Mouse (Mus musculus) liver, embryonic 14.5 days (tissue): ENCODE data around the gene Snrk. TPM values are rescaled to one million over a fixed set of nuclear protein-coding genes. Genes with fewer than 3 reads are reported as not detected.

Source experiments
- ATAC-seq: fragments of 200-750 bp; cut with Nextera tagmentation; 2 replicates; pipeline ENCODE4 v1.8.0; 2017; ENCODE audit warnings: moderate number of reproducible peaks, mild to moderate bottlenecking, moderate library complexity; ENCODE audit not compliant: insufficient read depth
- DNase-seq, 3 experiments: peaks; one replicate each; pipeline ENCODE4 v3.0.0-alpha.2; 2012 to 2013; ENCODE audit warnings: low read depth in 3 of 3, low spot score in 3 of 3
- H3K27ac ChIP-seq: fragments of 300-500 bp; sonication (generic); 2 replicates; pipeline ENCODE4 v1.5.1; 2014; ENCODE audit warnings: moderate library complexity, mild to moderate bottlenecking, control low read depth, inconsistent platforms
- H3K27me3 ChIP-seq: fragments of 300-500 bp; sonication (generic); 2 replicates; pipeline ENCODE4 v1.6.1; 2014; ENCODE audit warnings: mild to moderate bottlenecking, low read length, moderate library complexity; ENCODE audit not compliant: control insufficient read depth, insufficient read depth
- H3K36me3 ChIP-seq: fragments of 300-500 bp; sonication (generic); replicated peaks from 2 replicates; pipeline ENCODE4 v1.6.1; 2014; ENCODE audit warnings: low read depth; ENCODE audit not compliant: control insufficient read depth, insufficient read depth
- H3K4me1 ChIP-seq, 2 experiments: fragments of 200-500 bp in 1 of 2; fragments of 300-500 bp in 1 of 2; sonication (generic) in 1 of 2; replicated peaks; 2 replicates each; pipeline ENCODE4 v1.6.1; 2012 to 2014; ENCODE audit warnings: antibody characterized with exemption in 1 of 2, inconsistent platforms in 1 of 2, low read length in 1 of 2; ENCODE audit not compliant: control insufficient read depth in 2 of 2, insufficient read depth in 2 of 2
- H3K4me2 ChIP-seq: fragments of 300-500 bp; sonication (generic); 2 replicates; pipeline ENCODE4 v1.6.1; 2014; ENCODE audit warnings: low read depth, mild to moderate bottlenecking, control low read depth, moderate library complexity
- H3K4me3 ChIP-seq, 2 experiments: fragments of 200-500 bp in 1 of 2; fragments of 300-500 bp in 1 of 2; sonication (generic) in 1 of 2; 2 replicates each; pipeline ENCODE4 v1.5.1; 2012 to 2014; ENCODE audit warnings: low read depth in 2 of 2, low read length in 2 of 2, mild to moderate bottlenecking in 2 of 2, control low read depth in 1 of 2, inconsistent platforms in 1 of 2, moderate library complexity in 1 of 2; ENCODE audit not compliant: insufficient read depth in 1 of 2
- H3K9ac ChIP-seq: fragments of 300-500 bp; sonication (generic); replicated peaks from 2 replicates; pipeline ENCODE4 v1.6.1; 2014; ENCODE audit warnings: mild to moderate bottlenecking, control low read depth, moderate library complexity
- H3K9me3 ChIP-seq: fragments of 300-500 bp; sonication (generic); 2 replicates; pipeline ENCODE4 v1.6.1; 2016; ENCODE audit warnings: low read length, mixed read lengths; ENCODE audit not compliant: control insufficient read depth
- CTCF ChIP-seq: IDR thresholded peaks from 2 replicates; pipeline ENCODE4 v1.5.1; 2016; ENCODE audit warnings: antibody characterized with exemption, low read depth, control low read depth
- EP300 ChIP-seq: IDR thresholded peaks from 2 replicates; pipeline ENCODE4 v1.6.1; 2016; ENCODE audit warnings: antibody characterized with exemption, low read depth
- WGBS: fragments of 180-500 bp; shearing (Covaris S2); extraction: QIAGEN DNeasy Blood & Tissue Kit; methylation state at CpG from one replicate; pipeline ENCODE4 v1.1.7; 2014; ENCODE audit not compliant: insufficient replicate concordance; 5-methylcytosine and 5-hydroxymethylcytosine counted together
- polyA plus RNA-seq, 2 experiments: library from polyadenylated mRNA; depleted of rRNA in 1 of 2; stranded (reverse) in 1 of 2; unstranded in 1 of 2; fragments of >200 nt; fragmentation: Nextera tagmentation in 1 of 2; extraction: Ambion mirVana in 1 of 2; gene quantifications; 2 replicates each; pipeline versions ENCODE4 v1.2.1 to v1.2.3; 2012 to 2014

Gene Snrk
- polyA plus RNA-seq, 2 experiments = 10.4 to 12.9 TPM

- no peak overlapping the region for H3K4me2 ChIP-seq
- H3K9me3 ChIP-seq = no peaks in the 10 kb centered on the region
- TF ChIP-seq CTCF = no peak
- no peak for TF ChIP-seq EP300
- H3K4me1 ChIP-seq = peaks cover 5 to 21% of the 10 kb centered on the region in 2 experiments; a peak in 3 of 4 replicates
- no peak overlapping the region for H3K4me3 ChIP-seq
- 74% methylated on average over 4 of the region's 4 CpGs for WGBS
- DNase-seq (no peak), ATAC-seq (no peak)
- H3K27me3 ChIP-seq = no peaks in the 10 kb centered on the region
- no peak overlapping the region for H3K9ac ChIP-seq
- H3K27ac ChIP-seq = no peak overlapping the region
- peaks cover 5% of the 10 kb centered on the region for H3K36me3 ChIP-seq
Measured at GRCm38 (mm10) chr9:122146124-122146870, 29.2 kb downstream of the Snrk start.

- ATAC-seq (no peak), DNase-seq (no peak)
- Histone ChIP-seq H3K4me2 (no peak overlapping the region), H3K27ac (no peak overlapping the region), H3K4me3 (no peak overlapping the region), H3K4me1 (peaks cover 5 to 14% of the 10 kb centered on the region in 2 experiments; a peak in 3 of 4 replicates), H3K9me3 (no peaks in the 10 kb centered on the region), H3K9ac (no peak overlapping the region), H3K36me3 (peaks cover 5% of the 10 kb centered on the region), H3K27me3 (no peaks in the 10 kb centered on the region)
- TF ChIP-seq EP300 (no peak), CTCF (no peak)
- 69% methylated on average over 3 of the region's 3 CpGs for WGBS
Measured at GRCm38 (mm10) chr9:122148356-122148755, 31.3 kb downstream of the Snrk start.

GRCm38 (mm10) chr9:122149997-122150826 is 33.1 kb downstream of the Snrk start:
- DNase-seq (no peak), ATAC-seq (no peak)
- 41% methylated on average over 9 of the region's 9 CpGs for WGBS
- Histone ChIP-seq H3K36me3 (no peaks in the 10 kb centered on the region), H3K4me3 (no peak overlapping the region), H3K27me3 (no peaks in the 10 kb centered on the region), H3K4me2 (no peak overlapping the region), H3K9me3 (no peaks in the 10 kb centered on the region), H3K4me1 (peaks cover 5 to 14% of the 10 kb centered on the region in 2 experiments; a peak in 3 of 4 replicates), H3K9ac (no peak overlapping the region), H3K27ac (no peak overlapping the region)
- TF ChIP-seq CTCF (no peak), EP300 (no peak)

GRCm38 (mm10) chr9:122152063-122152462 is 35.0 kb downstream of the Snrk start:
- Histone ChIP-seq H3K27ac (no peak overlapping the region), H3K9me3 (no peaks in the 10 kb centered on the region), H3K4me1 (peaks cover 0 to 8% of the 10 kb centered on the region in 2 experiments; a peak in 2 of 4 replicates), H3K36me3 (peaks cover under 1% of the 10 kb centered on the region; the same call in 1 of the 2 replicates), H3K27me3 (no peaks in the 10 kb centered on the region), H3K4me2 (no peak overlapping the region), H3K9ac (no peak overlapping the region), H3K4me3 (no peak overlapping the region)
- WGBS = 74% methylated on average over 4 of the region's 4 CpGs
- no peak for TF ChIP-seq CTCF
- no peak for TF ChIP-seq EP300
- DNase-seq (no peak), ATAC-seq (no peak)

- TF ChIP-seq CTCF = no peak
- no peak for TF ChIP-seq EP300
- no peak for ATAC-seq
- WGBS = 76% methylated on average over 1 of the region's 1 CpGs
- no peak for DNase-seq
- Histone ChIP-seq H3K9me3 (no peaks in the 10 kb centered on the region), H3K27me3 (no peaks in the 10 kb centered on the region), H3K9ac (no peak overlapping the region), H3K4me1 (peaks cover 0 to 8% of the 10 kb centered on the region in 2 experiments; a peak in 2 of 4 replicates), H3K27ac (no peak overlapping the region), H3K4me2 (no peak overlapping the region), H3K4me3 (no peak overlapping the region), H3K36me3 (peaks cover 5% of the 10 kb centered on the region; the same call in 1 of the 2 replicates)
Measured at GRCm38 (mm10) chr9:122152501-122152900, 35.4 kb downstream of the Snrk start.
